Mouse (Mus musculus) bone marrow, adult 2 months (tissue): Measurements from ENCODE around the gene Spag9. TPM values are rescaled to one million over a fixed set of nuclear protein-coding genes. Genes with fewer than 3 reads are reported as not detected.
"Not testable (repeated sequence)": the region's sequence is repeated elsewhere in the genome, so short reads cannot be mapped to it uniquely, and the experiment has no call there.

Experiments
- H3K27ac ChIP-seq: fragments of 200-500 bp; 2 replicates; pipeline ENCODE4 v1.5.1; 2012; ENCODE audit warnings: low read depth, mild to moderate bottlenecking, control low read depth, inconsistent platforms, low read length; ENCODE audit not compliant: control insufficient read depth, poor library complexity, insufficient read depth
- H3K4me1 ChIP-seq: fragments of 200-500 bp; 2 replicates; pipeline ENCODE4 v1.6.1; 2011; ENCODE audit warnings: low read length; ENCODE audit not compliant: control insufficient read depth, insufficient read depth
- H3K4me3 ChIP-seq: fragments of 200-500 bp; replicated peaks from 2 replicates; pipeline ENCODE3; 2011; ENCODE audit warnings: mild to moderate bottlenecking, low read depth, low read length, control low read depth; ENCODE audit not compliant: control insufficient read depth
- CTCF ChIP-seq: fragments of 200-500 bp; IDR thresholded peaks from 2 replicates; pipeline ENCODE4 v1.5.1; 2011; ENCODE audit warnings: low read length, control low read depth; ENCODE audit not compliant: control insufficient read depth, insufficient read depth
- POLR2A ChIP-seq: fragments of 200-500 bp; IDR thresholded peaks from 2 replicates; pipeline ENCODE4 v1.6.1; 2011; ENCODE audit warnings: low read depth, mild to moderate bottlenecking, control low read depth, low read length, borderline replicate concordance; ENCODE audit not compliant: control insufficient read depth
- WGBS: fragments of 180-500 bp; shearing (Covaris S2); methylation state at CpG from one replicate; pipeline ENCODE4 v1.1.7; 2018; 5-methylcytosine and 5-hydroxymethylcytosine counted together
- polyA plus RNA-seq: library from polyadenylated mRNA; stranded (reverse); fragments of >200 nt; gene quantifications from 2 replicates; pipeline ENCODE4 v1.2.4, GENCODE M21; 2011; ENCODE audit warnings: low replicate concordance; ENCODE audit not compliant: missing spikeins, insufficient read depth, insufficient read length

Gene Spag9
- polyA plus RNA-seq, 1 experiment: 22.7 TPM

- no peak overlapping the region for H3K4me3 ChIP-seq
- TF ChIP-seq POLR2A: no peak
- H3K4me1 ChIP-seq: no peaks in the 10 kb centered on the region
- 93% methylated on average over 3 of the region's 3 CpGs for WGBS
- no peak overlapping the region for H3K27ac ChIP-seq
These were observed 58.3 kb downstream of the Spag9 start for GRCm38 (mm10) chr11:94054176-94054575.

DNA sequence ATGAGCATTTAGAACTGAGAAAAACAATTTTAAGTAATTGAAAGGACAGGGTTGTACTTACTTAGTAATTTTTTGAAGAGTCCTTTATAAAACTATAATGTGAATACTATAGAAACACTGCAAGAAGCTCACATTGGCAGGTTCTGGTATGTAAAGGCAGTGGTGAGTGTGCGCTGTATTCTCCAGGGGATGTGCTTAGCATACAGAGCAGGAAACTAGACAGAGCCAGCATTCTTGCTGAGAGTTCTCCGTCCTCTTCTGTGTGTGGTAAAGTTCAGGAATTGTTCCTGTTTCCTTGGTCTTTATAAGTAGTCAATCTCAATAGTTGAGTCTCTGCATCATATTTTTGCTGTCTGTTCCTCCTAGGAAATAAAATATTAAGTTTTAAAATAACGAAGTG lies 59.0 kb downstream of the Spag9 start:
- Histone ChIP-seq H3K27ac (no peak overlapping the region), H3K4me3 (no peak overlapping the region), H3K4me1 (no peaks in the 10 kb centered on the region)
- WGBS: 84% methylated on average over 3 of the region's 3 CpGs
- TF ChIP-seq CTCF: no peak
- TF ChIP-seq POLR2A: no peak

DNA sequence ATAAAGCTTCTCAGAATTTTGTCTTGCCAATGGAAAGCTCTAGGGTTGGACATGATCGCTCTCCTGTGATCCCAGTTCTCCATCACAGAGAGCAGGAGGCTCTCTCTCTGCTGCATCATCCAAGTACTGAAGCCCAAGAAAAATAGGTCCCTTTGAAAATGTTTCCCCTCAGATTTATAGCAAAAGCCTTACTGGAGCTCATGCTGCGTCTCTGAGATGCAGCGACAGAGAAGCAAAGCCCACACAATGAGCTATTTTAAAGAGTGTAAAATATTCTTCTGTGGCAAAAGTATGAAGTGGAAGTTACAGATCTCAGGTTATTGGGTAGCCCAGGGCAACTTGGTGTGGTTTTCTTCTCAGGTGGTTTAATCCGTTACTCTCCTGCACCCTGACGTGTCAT lies 68.0 kb downstream of the Spag9 start:
- Histone ChIP-seq H3K4me3 (no peak overlapping the region), H3K27ac (no peak overlapping the region), H3K4me1 (no peaks in the 10 kb centered on the region)
- WGBS: 92% methylated on average over 5 of the region's 5 CpGs
- TF ChIP-seq CTCF (no peak), POLR2A (no peak)

GRCm38 (mm10) chr11:94070455-94070854 lies 74.6 kb downstream of the Spag9 start:
- Histone ChIP-seq H3K27ac (no peak overlapping the region), H3K4me3 (no peak overlapping the region), H3K4me1 (no peaks in the 10 kb centered on the region)
- WGBS: 31% methylated on average over 2 of the region's 2 CpGs
- TF ChIP-seq POLR2A (no peak), CTCF (no peak)

- H3K4me3 ChIP-seq: no peak overlapping the region
- TF ChIP-seq CTCF (peak; percentile 23; the same call in 1 of the 2 replicates), POLR2A (no peak)
- H3K4me1 ChIP-seq: no peaks in the 10 kb centered on the region
- 91% methylated on average over 4 of the region's 4 CpGs for WGBS
- H3K27ac ChIP-seq: no peak overlapping the region
These were observed 77.4 kb downstream of the Spag9 start for GRCm38 (mm10) chr11:94073283-94073682.

DNA sequence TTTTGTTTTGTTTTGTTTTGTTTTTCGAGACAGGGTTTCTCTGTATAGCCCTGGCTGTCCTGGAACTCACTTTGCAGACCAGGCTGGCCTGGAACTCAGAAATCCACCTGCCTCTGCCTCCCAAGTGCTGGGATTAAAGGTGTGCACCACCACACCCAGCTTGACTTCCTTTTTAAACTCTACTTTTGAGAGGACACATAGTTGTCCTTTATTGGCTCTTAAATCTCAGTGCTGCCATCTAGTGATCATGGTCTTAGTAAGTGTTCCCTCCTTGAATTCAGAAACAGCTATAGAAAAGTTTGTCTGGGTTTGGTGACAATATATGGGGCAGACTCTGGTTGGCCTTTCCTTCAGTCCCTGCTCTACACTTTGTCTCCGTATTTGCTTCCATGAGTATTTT lies 91.1 kb downstream of the Spag9 start:
- not testable (repeated sequence) for H3K27ac ChIP-seq, H3K4me3 ChIP-seq, H3K4me1 ChIP-seq
- 84% methylated on average over 2 of the region's 2 CpGs for WGBS

DNA sequence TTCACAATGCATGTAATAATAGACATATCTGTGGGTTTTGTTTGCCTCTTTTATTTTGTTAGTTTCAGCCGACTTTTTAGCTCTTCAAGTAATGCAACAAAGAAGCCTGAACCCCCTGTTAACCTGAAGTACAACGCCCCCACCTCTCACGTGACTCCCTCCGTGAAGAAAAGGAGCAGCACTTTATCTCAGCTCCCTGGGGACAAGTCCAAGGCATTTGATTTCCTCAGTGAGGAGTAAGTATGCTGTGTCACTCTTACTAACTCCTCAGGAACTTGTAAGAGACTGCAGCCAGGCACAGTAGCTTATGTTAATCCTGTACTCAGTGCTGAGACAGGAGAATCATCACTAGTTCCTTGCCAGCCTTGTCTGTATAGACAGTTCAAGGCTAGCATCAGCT lies 94.6 kb downstream of the Spag9 start:
- Histone ChIP-seq H3K4me1 (no peaks in the 10 kb centered on the region), H3K4me3 (no peak overlapping the region), H3K27ac (no peak overlapping the region)
- 86% methylated on average over 4 of the region's 4 CpGs for WGBS
- TF ChIP-seq POLR2A: no peak
- no peak for TF ChIP-seq CTCF

GRCm38 (mm10) chr11:94097489-94097888 lies 101.6 kb downstream of the Spag9 start:
- TF ChIP-seq POLR2A (no peak), CTCF (no peak)
- no peaks in the 10 kb centered on the region for H3K4me1 ChIP-seq
- H3K4me3 ChIP-seq: no peak overlapping the region
- H3K27ac ChIP-seq: no peak overlapping the region
- 79% methylated on average over 3 of the region's 3 CpGs for WGBS

GRCm38 (mm10) chr11:94098840-94099239 lies 102.9 kb downstream of the Spag9 start:
- WGBS: 93% methylated on average over 5 of the region's 5 CpGs
- Histone ChIP-seq H3K4me1 (no peaks in the 10 kb centered on the region), H3K4me3 (no peak overlapping the region), H3K27ac (no peak overlapping the region)
- TF ChIP-seq CTCF (no peak), POLR2A (no peak)

GRCm38 (mm10) chr11:94113795-94114194 lies 117.9 kb downstream of the Spag9 start:
- Histone ChIP-seq H3K27ac (no peak overlapping the region), H3K4me1 (no peaks in the 10 kb centered on the region; the same call in 1 of the 2 replicates), H3K4me3 (no peak overlapping the region)
- 53% methylated on average over 2 of the region's 2 CpGs for WGBS
- TF ChIP-seq CTCF: no peak
- no peak for TF ChIP-seq POLR2A
